8 mouse cellular contexts compared by ENCODE assay signal in the genomic region with DNA sequence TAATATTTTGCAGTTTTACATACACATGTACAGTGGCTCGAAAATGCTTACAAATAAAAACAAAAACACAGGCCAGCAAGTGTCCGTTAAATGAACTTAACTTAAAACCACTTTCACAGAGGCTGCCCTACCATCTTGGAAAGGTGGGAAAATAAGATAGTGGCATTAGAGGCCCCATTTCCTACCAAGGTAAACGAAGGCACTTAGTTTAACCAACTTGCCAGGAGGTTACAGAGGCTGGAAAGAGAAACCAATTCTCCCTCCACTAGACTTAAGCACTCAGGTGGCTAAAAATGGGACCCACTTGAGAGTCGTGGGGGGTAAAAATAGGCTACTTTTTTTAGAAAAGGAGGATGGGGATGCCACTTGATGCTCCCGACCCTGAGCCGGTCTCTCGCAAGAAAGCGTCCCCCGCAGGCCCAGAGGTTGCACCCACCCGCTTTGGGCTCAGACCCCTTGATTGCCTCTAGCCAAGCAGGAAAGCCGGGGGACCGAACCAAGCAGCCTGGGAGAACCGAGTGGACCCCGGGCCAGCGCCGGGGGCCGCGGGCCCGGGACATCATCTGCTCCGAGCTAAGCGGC. TPM values are rescaled to one million over a fixed set of nuclear protein-coding genes. Genes with fewer than 3 reads are reported as not detected.
A peak's percentile ranks its signal among the peaks of the same experiment; 100 is the strongest.
DNase-seq lines count a peak whose midpoint lies in the region; ATAC-seq and TF ChIP-seq lines count a peak whose summit lies in the region.

No protein-coding gene starts in this region.

- no peak for DNase-seq in lung, postnatal 0 days (ENCODE audit: low spot score)
- no peak for DNase-seq in lung, adult 18-20 months
- no peak for DNase-seq in gastrocnemius, postnatal 10 days
- DNase-seq in urinary bladder, postnatal 4 days (ENCODE audit: low spot score in 2 of 2): no peak
- DNase-seq in kidney, postnatal 4 days: no peak

- no peak for TF ChIP-seq EP300 in lung, postnatal 0 days (IDR thresholded peaks at IDR 0.05)

- H3K27me3 ChIP-seq in lung, postnatal 0 days (replicated peaks; ENCODE audit: insufficient read depth, low read length): peaks cover 31% of the 10 kb centered on the region
- no peaks in the 10 kb centered on the region for H3K27me3 ChIP-seq in erythroblast, embryonic 14.5 days (ENCODE audit: control insufficient read depth)
- H3K27me3 ChIP-seq in limb, embryonic 12.5 days: peaks cover 70% of the 10 kb centered on the region
- H3K27me3 ChIP-seq in stomach, embryonic 16.5 days (ENCODE audit: control insufficient read depth, insufficient read depth, low read length): peaks cover 28% of the 10 kb centered on the region

- H3K27ac ChIP-seq in lung, postnatal 0 days (ENCODE audit: low read length): no peak overlapping the region
- H3K27ac ChIP-seq in limb, embryonic 12.5 days: no peak overlapping the region
- no peak overlapping the region for H3K27ac ChIP-seq in stomach, embryonic 16.5 days (ENCODE audit: low read length)

- 0 out of 2 replicates have a peak overlapping the region, but pooled peaks have one; percentile 3 for H3K9ac ChIP-seq in lung, postnatal 0 days (replicated peaks; ENCODE audit: low read depth)
- H3K9ac ChIP-seq in limb, embryonic 12.5 days (replicated peaks): peak overlapping the region; percentile 71
- peak overlapping the region; percentile 79 for H3K9ac ChIP-seq in stomach, embryonic 16.5 days (ENCODE audit: low read length)

- peak overlapping the region; percentile 97 for H3K4me2 ChIP-seq in lung, postnatal 0 days (replicated peaks; ENCODE audit: low read depth, low read length)
- peak overlapping the region; percentile 99 for H3K4me2 ChIP-seq in limb, embryonic 12.5 days
- peak overlapping the region; percentile 98 for H3K4me2 ChIP-seq in stomach, embryonic 16.5 days (ENCODE audit: low read depth, low read length)

- peak overlapping the region; percentile 58 for H3K4me3 ChIP-seq in lung, postnatal 0 days (ENCODE audit: low read depth, low read length)
- H3K4me3 ChIP-seq in erythroblast, embryonic 14.5 days (replicated peaks): peak overlapping the region; percentile 95
- peak overlapping the region; percentile 74 for H3K4me3 ChIP-seq in limb, embryonic 12.5 days (replicated peaks)
- peak overlapping the region; percentile 62 for H3K4me3 ChIP-seq in stomach, embryonic 16.5 days (replicated peaks; ENCODE audit: low read length)

- WGBS in lung, postnatal 0 days: 9% methylated on average over 19 of the region's 21 CpGs
- 9% methylated on average over 21 of the region's 21 CpGs for WGBS in limb, embryonic 12.5 days
- 11% methylated on average over 21 of the region's 21 CpGs for WGBS in stomach, embryonic 16.5 days

- H3K9me3 ChIP-seq in lung, postnatal 0 days (ENCODE audit: low read length): no peaks in the 10 kb centered on the region
- no peaks in the 10 kb centered on the region for H3K9me3 ChIP-seq in erythroblast, embryonic 14.5 days (ENCODE audit: control insufficient read depth, low read length)
- H3K9me3 ChIP-seq in limb, embryonic 12.5 days: no peaks in the 10 kb centered on the region
- no peaks in the 10 kb centered on the region for H3K9me3 ChIP-seq in stomach, embryonic 16.5 days (replicated peaks; ENCODE audit: control insufficient read depth, low read length)

- H3K36me3 ChIP-seq in lung, postnatal 0 days (ENCODE audit: insufficient read depth, low read length): no peaks in the 10 kb centered on the region
- H3K36me3 ChIP-seq in erythroblast, embryonic 14.5 days (ENCODE audit: control insufficient read depth): peaks cover 38% of the 10 kb centered on the region
- no peaks in the 10 kb centered on the region for H3K36me3 ChIP-seq in limb, embryonic 12.5 days
- no peaks in the 10 kb centered on the region for H3K36me3 ChIP-seq in stomach, embryonic 16.5 days (ENCODE audit: control insufficient read depth, insufficient read depth, low read length)

- ATAC-seq in lung, postnatal 0 days: no peak
- peak; percentile 26; the same call in 1 of the 2 replicates for ATAC-seq in limb, embryonic 12.5 days (ENCODE audit: insufficient number of reproducible peaks, insufficient read depth, low FRiP score, low TSS enrichment, low read depth)
- ATAC-seq in stomach, embryonic 16.5 days (ENCODE audit: insufficient read depth, low FRiP score): no peak

- no peak for TF ChIP-seq CTCF in lung, postnatal 0 days (IDR thresholded peaks at IDR 0.05)

- H3K4me1 ChIP-seq in lung, postnatal 0 days (ENCODE audit: insufficient read depth, low read depth, low read length): peaks cover 3% of the 10 kb centered on the region; the same call in 1 of the 2 replicates
- H3K4me1 ChIP-seq in erythroblast, embryonic 14.5 days (ENCODE audit: control insufficient read depth): peaks cover 84% of the 10 kb centered on the region
- H3K4me1 ChIP-seq in limb, embryonic 12.5 days (replicated peaks): no peaks in the 10 kb centered on the region; the same call in 1 of the 2 replicates
- peaks cover 12% of the 10 kb centered on the region; the same call in 1 of the 2 replicates for H3K4me1 ChIP-seq in stomach, embryonic 16.5 days (ENCODE audit: control insufficient read depth, insufficient read depth, low read length)

RNA-seq across cellular contexts. Expression of gene Tmem56, which starts 20.9 kb away (rescaled TPM):
- 1.5 and 2.1 TPM in 2 replicates for polyA plus RNA-seq in lung, postnatal 0 days (2015; fragmentation: Nextera tagmentation; extraction: Ambion mirVana)
- 0.64 and 1.1 TPM in 2 replicates for polyA plus RNA-seq in erythroblast, embryonic 14.5 days (2012)
- 0.55 and 0.86 TPM in 2 replicates for polyA plus RNA-seq in limb, embryonic 12.5 days (2016; fragmentation: Nextera tagmentation; extraction: Ambion mirVana)
- polyA plus RNA-seq in stomach, embryonic 16.5 days (2015; fragmentation: Nextera tagmentation; extraction: Ambion mirVana): 1.9 and 2.3 TPM in 2 replicates
- total RNA-seq in gastrocnemius, postnatal 10 days (2021): 1 to 10 TPM; 5.7 to 6.4 TPM

RNA-seq across cellular contexts. Expression of gene Alg14, which starts 29.5 kb away (rescaled TPM):
- polyA plus RNA-seq in lung, postnatal 0 days (2015; fragmentation: Nextera tagmentation; extraction: Ambion mirVana): 33.4 and 36.6 TPM in 2 replicates
- polyA plus RNA-seq in erythroblast, embryonic 14.5 days (2012): 0.59 and 1.2 TPM in 2 replicates
- 28.5 and 32.2 TPM in 2 replicates for polyA plus RNA-seq in limb, embryonic 12.5 days (2016; fragmentation: Nextera tagmentation; extraction: Ambion mirVana)
- polyA plus RNA-seq in stomach, embryonic 16.5 days (2015; fragmentation: Nextera tagmentation; extraction: Ambion mirVana): 43.2 and 45.8 TPM in 2 replicates
- total RNA-seq in gastrocnemius, postnatal 10 days (2021): 10 to 100 TPM; 11.0 to 12.1 TPM

Comparison
In these comparisons a context has a peak if more than half of its experiments do, and no peak if none do; other contexts are left out.
1. H3K9ac ChIP-seq: peak in every context shown above with its lines; median percentile 79 in stomach, embryonic 16.5 days; 71 in limb, embryonic 12.5 days; 3 in lung, postnatal 0 days.
2. RNA of gene Alg14, which starts 29.5 kb away (polyA plus RNA-seq): 43.2 to 45.8 TPM in stomach, embryonic 16.5 days, 33.4 to 36.6 TPM in lung, postnatal 0 days and 28.5 to 32.2 TPM in limb, embryonic 12.5 days; 0.59 to 1.2 TPM in erythroblast, embryonic 14.5 days; every median in the first group is over 10 times any median in the second.
3. Peak in every context shown above with its lines, with median percentiles within 50 percentile points of each other: H3K4me2 ChIP-seq and H3K4me3 ChIP-seq.